Mouse (Mus musculus) heart, adult 9 months (tissue): ENCODE data around the gene Tmem138.

Experiments
- DNase-seq, 2 experiments: peaks; one replicate each; pipeline ENCODE4 v3.0.0; 2022; ENCODE audit warnings: low spot score in 2 of 2

Gene Tmem138

GRCm38 (mm10) chr19:10576690-10577561 lies at the start of gene Tmem138, which contains the start of gene Cyb561a3:
Tmem138 (minus strand) TSS chr19:10577362.
Cyb561a3 (plus strand) TSS chr19:10577172.
- peak; percentile 92 to 94 for DNase-seq

DNA sequence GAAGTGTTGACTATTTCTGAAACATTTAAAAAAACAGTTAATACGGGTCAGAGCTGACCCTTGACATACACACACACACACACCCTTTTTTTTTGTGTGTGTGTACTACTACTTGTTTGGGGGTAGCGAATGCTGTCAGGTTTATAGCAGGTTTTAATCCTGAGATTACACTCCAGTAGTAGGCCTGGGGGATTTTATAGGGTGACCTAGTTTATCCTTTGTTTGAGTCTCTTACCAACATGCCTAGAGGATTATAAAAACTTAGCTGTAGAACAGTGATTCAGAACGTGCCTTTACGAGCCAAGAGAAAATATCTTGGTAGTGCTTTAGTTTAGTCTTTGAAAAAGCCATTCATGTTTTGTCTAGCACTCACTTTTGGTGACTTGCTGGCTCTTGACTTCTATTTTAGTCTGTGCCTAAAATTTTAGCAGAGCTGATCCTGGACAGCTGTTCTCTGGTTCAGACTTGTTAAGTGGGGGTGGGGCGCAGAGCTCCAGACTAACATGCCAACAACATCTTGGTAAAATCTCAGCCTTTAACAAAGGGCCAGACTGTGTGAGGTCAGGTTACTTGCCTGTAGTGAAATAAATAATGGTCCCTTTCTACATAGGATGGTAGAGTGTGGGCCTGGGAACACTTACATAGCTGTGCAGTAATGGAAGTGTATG lies 31.5 kb upstream of the Tmem138 start:
- no peak for DNase-seq

GRCm38 (mm10) chr19:10605901-10606622 lies 28.9 kb upstream of the Tmem138 start:
- DNase-seq: no peak

DNA sequence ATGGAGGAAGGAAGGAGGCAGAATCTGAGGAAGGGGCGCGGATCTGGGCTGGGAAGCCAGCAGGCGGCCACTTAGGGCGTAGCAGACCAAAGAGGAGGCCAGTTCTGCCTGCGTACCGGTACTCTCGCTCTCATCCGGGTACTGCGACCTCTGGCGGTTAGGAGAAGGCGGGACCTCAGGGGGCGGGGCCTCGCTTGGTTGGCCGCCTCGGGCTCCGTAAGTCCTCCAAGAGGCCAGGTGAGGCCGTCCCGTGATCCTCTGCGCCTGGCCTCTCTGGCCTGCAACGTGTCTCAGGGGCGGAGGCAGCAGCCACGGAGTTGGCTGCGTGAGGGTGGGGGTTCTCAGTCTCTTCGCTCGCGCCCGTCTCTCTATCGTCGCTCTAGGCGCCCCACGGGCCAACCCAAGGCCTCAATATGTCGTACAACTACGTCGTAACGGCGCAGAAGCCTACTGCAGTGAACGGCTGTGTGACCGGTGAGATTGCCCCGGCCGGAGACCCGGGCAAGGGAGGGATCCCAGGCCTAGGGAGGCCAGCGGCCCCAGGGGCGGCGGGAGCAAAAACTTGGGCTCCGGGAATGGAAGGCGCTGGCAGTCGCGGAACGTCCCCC lies 28.2 kb upstream of the Tmem138 start, which contains the start of the genes Ddb1 and Tkfc:
TSS of gene Ddb1 (plus strand) at position 35 of the 608 bp plus-strand sequence.
TSS of gene Tkfc (minus strand) at position 362 of the 608 bp plus-strand sequence.
- peak; percentile 98 to 99 for DNase-seq

DNA sequence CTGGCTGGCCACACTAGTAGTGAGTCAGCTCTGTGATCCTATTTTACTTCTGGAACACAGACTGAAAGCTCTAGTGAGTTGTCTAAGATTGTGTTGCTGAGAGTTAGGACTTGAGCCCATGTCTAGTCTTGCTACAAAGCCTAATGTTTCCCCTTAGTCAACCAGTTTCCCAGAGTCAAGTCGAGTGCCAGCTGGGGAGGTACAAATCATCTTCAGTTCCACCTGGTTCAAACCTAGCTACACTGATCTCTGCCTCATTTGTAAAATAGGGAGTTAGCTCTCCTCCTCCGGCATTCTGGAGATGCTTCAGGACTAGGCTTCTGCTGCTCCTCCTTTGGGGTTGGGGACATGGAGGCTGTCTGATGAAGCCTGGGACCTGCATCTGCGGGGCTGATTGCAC lies 27.4 kb upstream of the Tmem138 start:
- DNase-seq: no peak

- DNase-seq: no peak
These were observed 26.7 kb upstream of the Tmem138 start for GRCm38 (mm10) chr19:10603660-10604523.

DNA sequence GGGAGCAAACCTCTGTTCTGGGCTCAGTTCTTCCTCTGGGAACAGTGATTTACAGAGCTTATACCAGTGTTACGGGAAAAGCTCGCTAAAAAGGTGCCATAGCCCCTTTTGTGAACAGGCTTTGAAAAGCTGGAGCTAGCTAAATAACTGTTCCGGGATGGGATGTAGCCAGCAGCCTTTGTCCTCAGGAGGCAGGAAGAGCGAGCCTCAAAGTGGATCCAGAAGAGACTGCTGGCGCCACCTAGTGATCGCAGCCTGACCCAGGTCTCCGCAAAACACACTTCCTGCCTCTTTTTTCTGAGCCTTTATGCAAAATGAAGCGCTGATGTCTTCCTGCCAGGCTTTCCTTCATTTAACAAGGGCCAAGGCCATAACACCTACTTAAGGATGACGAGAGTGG lies 25.6 kb upstream of the Tmem138 start:
- DNase-seq: peak; percentile 84 to 86

DNA sequence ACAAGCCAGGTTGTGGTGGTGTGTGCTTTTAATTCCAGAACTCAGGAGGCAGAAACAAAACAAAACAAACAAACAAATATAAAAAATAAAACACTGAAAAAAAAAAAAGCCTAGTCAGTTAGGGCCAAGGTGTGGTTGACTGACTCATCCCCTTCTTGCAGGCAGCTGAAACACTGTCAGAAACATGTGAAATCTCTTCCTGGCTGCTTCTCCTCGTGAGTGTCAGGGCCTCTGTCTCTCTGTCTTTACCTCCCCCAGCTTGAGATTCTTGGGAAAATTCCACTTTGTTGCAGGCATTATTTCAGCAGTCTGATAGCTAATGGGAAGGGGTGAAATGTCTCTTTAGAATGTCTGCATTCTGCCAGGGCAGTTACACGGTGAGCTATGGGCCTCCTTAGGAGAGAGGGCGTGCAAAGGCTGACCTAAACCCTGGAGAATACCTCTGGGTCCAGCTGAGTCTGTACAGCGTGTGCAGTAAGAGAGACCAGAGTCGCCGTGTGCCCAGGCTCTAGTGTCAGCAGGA lies 25.1 kb upstream of the Tmem138 start:
- peak in 1 of 2 experiments; percentile 12 for DNase-seq

GRCm38 (mm10) chr19:10599648-10600047 lies 22.5 kb upstream of the Tmem138 start:
- DNase-seq: no peak

DNA sequence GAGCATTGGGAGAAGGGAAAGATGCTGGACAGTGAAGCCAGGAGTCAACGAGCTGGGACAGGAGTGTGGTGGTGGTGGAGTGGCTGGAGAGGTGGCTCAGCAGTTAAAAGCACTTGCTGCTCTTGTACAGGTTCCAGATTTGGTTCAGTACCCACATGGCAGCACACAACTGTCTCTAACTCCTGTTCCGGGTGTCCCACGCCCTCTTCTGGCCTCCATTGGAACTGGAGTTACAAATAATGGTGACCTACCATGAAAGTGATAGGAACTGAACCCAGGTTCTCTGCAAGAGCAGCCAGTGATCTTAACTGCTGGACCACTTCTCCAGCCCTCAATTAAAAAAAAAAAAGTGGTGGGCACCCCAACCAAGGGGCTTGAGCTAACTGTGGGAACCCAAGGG lies 21.0 kb upstream of the Tmem138 start:
- no peak for DNase-seq

DNA sequence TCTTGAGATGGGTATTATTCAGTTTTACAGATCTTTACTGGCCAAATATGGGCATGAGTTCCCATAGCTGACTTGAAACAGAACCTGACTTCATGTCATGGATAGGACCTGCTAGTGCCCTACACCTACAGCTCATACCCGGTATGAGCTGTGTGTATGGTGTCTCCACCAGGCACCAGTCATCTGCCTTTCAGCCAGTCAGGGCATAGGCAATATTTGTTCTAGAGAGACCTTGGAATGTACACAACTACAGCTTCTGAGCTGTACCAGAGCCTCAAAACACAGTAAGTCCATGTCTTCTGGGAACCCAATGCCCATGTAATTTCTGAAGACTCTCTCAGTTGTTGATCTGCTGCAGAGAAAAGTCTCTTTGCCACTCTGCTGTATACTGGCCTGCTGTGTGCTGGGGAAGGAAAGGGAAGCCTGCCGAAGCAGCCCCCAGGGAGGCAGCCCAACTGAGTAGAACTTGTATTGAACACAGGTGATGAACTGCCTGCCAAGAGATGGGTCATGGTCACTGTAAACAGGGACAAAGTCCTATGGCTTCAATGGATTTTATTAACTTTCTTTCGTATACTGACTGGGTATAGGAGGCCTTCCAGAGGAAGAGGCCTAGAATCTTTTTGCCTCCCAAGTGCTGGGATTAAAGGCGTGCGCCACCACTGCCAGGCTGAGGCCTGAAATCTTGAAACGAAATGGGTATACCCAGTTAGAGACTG lies 14.7 kb upstream of the Tmem138 start:
- no peak for DNase-seq

DNA sequence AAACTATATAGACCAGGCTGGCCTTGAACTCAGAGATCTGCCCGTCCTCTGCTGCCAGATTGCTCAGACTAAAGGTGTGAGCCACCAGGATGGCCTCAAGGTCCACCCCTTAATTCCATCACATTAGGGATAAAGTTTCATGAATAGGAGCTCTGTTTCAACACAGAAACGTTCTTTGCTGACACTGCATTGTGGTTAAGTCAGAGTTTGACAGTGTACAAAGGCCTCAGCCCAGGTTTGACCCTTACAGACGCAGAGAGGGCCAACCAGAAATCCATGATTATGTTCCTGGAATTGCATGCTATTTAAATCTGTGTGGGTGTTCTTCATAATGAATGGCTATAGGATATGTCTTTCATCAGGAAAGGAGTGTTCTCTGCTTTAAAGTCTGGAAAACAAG lies 13.1 kb upstream of the Tmem138 start:
- DNase-seq: no peak

DNA sequence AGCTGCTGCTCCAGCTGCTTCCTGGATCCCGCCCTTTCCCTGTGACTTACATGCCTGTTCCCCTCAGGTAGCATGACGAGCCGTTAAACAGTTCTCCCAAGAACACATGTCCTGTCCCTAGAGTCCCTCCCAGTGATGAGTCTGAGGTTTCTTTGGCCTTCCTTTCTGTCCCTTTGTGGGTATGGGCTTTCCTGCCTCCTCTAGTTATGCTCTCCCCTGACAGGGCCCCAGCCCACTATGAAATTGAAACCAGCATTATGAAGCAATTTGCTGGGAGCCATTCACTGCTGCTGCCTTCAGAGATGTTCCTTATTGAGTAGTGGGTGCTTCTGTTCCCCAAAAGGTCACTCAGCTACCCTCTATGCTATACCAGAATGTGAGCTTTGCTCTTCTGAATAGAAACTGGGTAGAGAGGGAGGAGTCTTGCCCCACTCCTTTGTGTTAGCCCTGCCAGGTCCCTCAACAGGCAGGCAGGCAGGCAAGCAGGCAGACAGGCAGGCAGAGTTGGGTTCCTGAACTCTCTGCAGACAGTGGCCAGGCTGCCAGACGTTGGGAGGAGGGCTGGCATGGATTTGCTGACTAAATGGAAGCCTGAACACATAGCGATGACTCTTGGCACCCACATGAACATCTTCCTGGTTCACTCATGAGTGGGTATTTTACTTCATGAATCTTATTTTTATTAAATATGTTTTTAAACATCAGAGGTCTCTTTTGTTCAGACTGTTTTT lies 12.1 kb upstream of the Tmem138 start:
- no peak for DNase-seq

- DNase-seq: no peak
These were observed 10.1 kb upstream of the Tmem138 start for GRCm38 (mm10) chr19:10587231-10587630.

DNA sequence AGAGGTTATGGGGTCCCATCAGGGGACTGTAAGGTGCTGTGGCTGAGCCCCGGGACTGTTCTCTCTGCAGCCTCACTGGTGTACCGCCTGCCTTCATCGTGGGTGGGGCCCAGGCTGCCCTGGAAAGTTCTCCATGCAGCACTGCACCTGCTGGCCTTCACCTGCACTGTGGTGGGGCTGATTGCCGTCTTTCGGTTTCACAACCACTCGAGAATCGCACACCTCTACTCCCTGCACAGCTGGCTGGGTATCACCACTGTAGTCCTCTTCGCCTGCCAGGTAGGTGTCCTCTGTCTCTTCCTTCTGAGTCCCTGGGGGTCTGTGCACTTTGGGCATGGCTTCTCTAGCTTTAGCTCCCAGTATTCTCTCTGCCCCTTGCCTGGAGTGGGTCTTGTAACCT lies 8.0 kb upstream of the Tmem138 start:
- no peak for DNase-seq

DNA sequence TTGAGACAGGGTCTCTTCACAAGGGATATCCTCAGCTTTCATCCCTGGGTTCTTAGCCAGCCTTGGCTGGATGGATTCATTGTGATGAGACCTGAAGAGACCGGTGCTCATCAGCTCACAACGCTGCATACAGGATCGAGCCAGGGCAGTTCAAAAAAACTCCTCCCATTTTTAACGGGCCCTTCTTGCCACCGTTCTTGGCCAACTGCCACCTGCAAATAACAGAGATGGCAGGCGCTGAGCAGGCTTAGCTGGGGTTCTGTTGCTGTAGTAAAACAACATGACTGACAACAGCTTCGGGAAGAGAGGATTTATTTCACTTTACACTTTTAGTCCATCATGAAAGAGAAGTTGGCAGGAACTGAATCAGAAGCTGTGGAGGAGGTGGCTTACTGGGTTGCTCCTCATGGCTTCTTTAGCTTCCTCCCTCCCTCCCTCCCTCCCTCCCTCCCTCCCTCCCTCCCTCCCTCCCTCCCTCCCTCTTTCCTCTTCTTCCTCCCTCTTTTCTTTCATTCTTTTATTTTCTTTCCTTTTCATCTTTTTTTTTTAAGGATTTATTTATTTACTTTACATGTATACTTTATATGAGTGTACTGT lies 6.5 kb upstream of the Tmem138 start:
- DNase-seq: no peak

DNA sequence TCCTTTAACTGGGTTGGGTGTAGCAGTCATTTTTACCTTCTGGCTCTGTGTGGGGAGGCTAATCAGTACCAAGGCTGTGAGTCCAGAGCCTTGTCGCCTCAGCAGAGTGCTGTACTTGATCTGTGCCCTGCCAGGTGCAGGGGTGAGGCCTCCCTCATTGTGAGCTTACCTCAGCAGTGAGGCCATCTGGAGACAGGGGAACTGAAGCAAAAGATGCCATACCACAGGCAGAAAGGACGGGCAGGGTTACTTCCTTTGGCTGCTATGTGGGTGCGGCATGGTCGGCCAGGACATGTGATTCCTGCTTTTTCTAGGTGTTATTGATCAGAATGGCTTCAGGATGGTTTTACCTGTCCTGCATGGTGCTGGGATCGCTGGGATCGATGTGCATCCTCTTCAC lies 4.8 kb upstream of the Tmem138 start:
- DNase-seq: no peak

DNA sequence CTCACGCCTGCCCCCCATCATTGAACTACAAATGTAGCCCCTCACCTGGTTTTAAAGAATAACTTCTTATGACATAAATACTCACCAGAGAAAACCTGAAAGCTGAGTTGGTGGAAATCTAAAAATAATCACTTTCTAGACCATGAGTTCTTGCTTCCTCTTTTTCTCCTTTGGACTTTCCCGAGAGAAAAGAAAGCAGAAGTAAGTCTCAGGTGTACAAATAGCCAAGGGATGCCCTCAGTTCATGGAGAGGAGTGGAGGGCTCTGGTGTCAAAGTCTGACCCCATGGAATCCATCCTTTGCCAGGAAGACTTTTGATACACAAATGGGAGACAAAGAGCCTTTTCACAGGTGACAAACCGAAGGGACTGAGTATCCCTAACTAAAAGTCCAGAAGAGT lies 3.6 kb upstream of the Tmem138 start:
- DNase-seq: no peak

DNA sequence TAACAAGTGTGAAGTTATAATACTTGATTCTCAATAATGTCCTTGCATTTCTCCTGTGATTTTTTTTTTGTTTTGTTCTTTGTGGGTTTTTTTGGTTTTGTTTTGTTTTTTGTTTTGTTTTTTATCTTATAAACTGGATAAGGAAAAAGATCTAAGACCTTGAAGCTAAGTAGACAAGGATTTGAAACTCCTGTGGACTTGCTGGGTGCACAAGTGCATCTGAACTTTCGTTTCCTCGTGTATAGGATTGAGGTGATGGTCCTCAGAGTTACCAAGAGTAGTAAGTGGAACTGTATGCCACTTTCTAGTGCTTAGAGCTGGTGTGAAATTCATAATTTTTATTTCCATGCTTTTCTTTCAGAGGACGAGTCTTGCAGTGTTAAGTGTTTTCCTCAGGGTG lies 2.9 kb upstream of the Tmem138 start:
- no peak for DNase-seq
